Mouse (Mus musculus) intestine, embryonic 16.5 days (tissue): ENCODE results near the gene Ampd2. TPM values are rescaled to one million over a fixed set of nuclear protein-coding genes. Genes with fewer than 3 reads are reported as not detected.
A peak's percentile ranks its signal among the peaks of the same experiment; 100 is the strongest.

Experiments used
- ATAC-seq: fragments of 200-750 bp; cut with Nextera tagmentation; 2 replicates; pipeline ENCODE4 v1.8.0; 2017; ENCODE audit warnings: moderate TSS enrichment, moderate library complexity
- H3K27ac ChIP-seq: fragments of 300-500 bp; sonication (generic); 2 replicates; pipeline ENCODE4 v1.5.1; 2014; ENCODE audit warnings: mild to moderate bottlenecking, low read length
- H3K27me3 ChIP-seq: fragments of 300-500 bp; sonication (generic); replicated peaks from 2 replicates; pipeline ENCODE4 v1.6.1; 2014; ENCODE audit warnings: low read length, control low read depth, mixed read lengths; ENCODE audit not compliant: control insufficient read depth, insufficient read depth
- H3K36me3 ChIP-seq: fragments of 300-500 bp; sonication (generic); 2 replicates; pipeline ENCODE4 v1.6.1; 2014; ENCODE audit warnings: low read length, control low read depth; ENCODE audit not compliant: control insufficient read depth, insufficient read depth
- H3K4me1 ChIP-seq: fragments of 300-500 bp; sonication (generic); 2 replicates; pipeline ENCODE4 v1.6.1; 2014; ENCODE audit warnings: low read length, control low read depth, mixed read lengths; ENCODE audit not compliant: control insufficient read depth, insufficient read depth
- H3K4me2 ChIP-seq: fragments of 300-500 bp; sonication (generic); 2 replicates; pipeline ENCODE4 v1.6.1; 2014; ENCODE audit warnings: low read depth, low read length, control low read depth
- H3K4me3 ChIP-seq: fragments of 300-500 bp; sonication (generic); 2 replicates; pipeline ENCODE4 v1.5.1; 2014; ENCODE audit warnings: mild to moderate bottlenecking, low read length
- H3K9ac ChIP-seq: fragments of 300-500 bp; sonication (generic); 2 replicates; pipeline ENCODE4 v1.6.1; 2014; ENCODE audit warnings: low read depth, low read length
- H3K9me3 ChIP-seq: fragments of 300-500 bp; sonication (generic); 2 replicates; pipeline ENCODE4 v1.6.1; 2016; ENCODE audit warnings: low read length, control low read depth; ENCODE audit not compliant: control insufficient read depth
- WGBS: fragments of 180-500 bp; shearing (Covaris S2); extraction: QIAGEN DNeasy Blood & Tissue Kit; methylation state at CpG from one replicate; pipeline ENCODE4 v1.1.7; 2014; 5-methylcytosine and 5-hydroxymethylcytosine counted together
- polyA plus RNA-seq: library from polyadenylated mRNA; unstranded; fragments of >200 nt; fragmentation: Nextera tagmentation; extraction: Ambion mirVana; gene quantifications from 2 replicates; pipeline ENCODE4 v1.2.1, GENCODE M21; 2015

Ampd2 gene
- polyA plus RNA-seq, 1 experiment from 2014 or later, result 48.9 TPM

- Histone ChIP-seq H3K4me1 (peaks cover 8% of the 10 kb centered on the region; the same call in 1 of the 2 replicates), H3K4me2 (no peak overlapping the region), H3K4me3 (no peak overlapping the region), H3K27me3 (no peaks in the 10 kb centered on the region), H3K27ac (no peak overlapping the region), H3K36me3 (no peaks in the 10 kb centered on the region), H3K9me3 (0 out of 2 replicates have a peak, but pooled peaks cover 3% of the 10 kb centered on the region), H3K9ac (no peak overlapping the region)
- no peak for ATAC-seq
Observed at GRCm38 (mm10) chr3:108032113-108032512, 54.3 kb downstream of the Ampd2 start.

GRCm38 (mm10) chr3:108028641-108029365, 57.6 kb downstream of the Ampd2 start:
- H3K4me1 ChIP-seq, result peaks cover 8% of the 10 kb centered on the region; the same call in 1 of the 2 replicates
- H3K27ac ChIP-seq, result no peak overlapping the region
- ATAC-seq, result peak; percentile 4; the same call in 1 of the 2 replicates
- H3K4me2 ChIP-seq, result no peak overlapping the region
- WGBS, result 81% methylated on average over 4 of the region's 4 CpGs
- no peaks in the 10 kb centered on the region for H3K36me3 ChIP-seq
- no peak overlapping the region for H3K4me3 ChIP-seq
- H3K27me3 ChIP-seq, result no peaks in the 10 kb centered on the region
- H3K9me3 ChIP-seq, result no peaks in the 10 kb centered on the region
- H3K9ac ChIP-seq, result no peak overlapping the region

- Histone ChIP-seq H3K4me2 (no peak overlapping the region), H3K36me3 (no peaks in the 10 kb centered on the region), H3K27me3 (no peaks in the 10 kb centered on the region), H3K27ac (peak overlapping the region; percentile 75), H3K9me3 (no peaks in the 10 kb centered on the region), H3K4me1 (peaks cover 20% of the 10 kb centered on the region; the same call in 1 of the 2 replicates), H3K9ac (no peak overlapping the region), H3K4me3 (no peak overlapping the region)
- 74% methylated on average over 1 of the region's 1 CpGs for WGBS
- peak; percentile 50 for ATAC-seq
Observed at GRCm38 (mm10) chr3:108026597-108026996, 59.9 kb downstream of the Ampd2 start.

- H3K9ac ChIP-seq, result no peak overlapping the region
- no peak overlapping the region for H3K4me2 ChIP-seq
- peak; percentile 77 for ATAC-seq
- H3K4me1 ChIP-seq, result peaks cover 20% of the 10 kb centered on the region; the same call in 1 of the 2 replicates
- no peaks in the 10 kb centered on the region for H3K9me3 ChIP-seq
- no peaks in the 10 kb centered on the region for H3K36me3 ChIP-seq
- peak overlapping the region; percentile 81 for H3K27ac ChIP-seq
- no peak overlapping the region for H3K4me3 ChIP-seq
- H3K27me3 ChIP-seq, result no peaks in the 10 kb centered on the region
- 44% methylated on average over 5 of the region's 5 CpGs for WGBS
Observed at GRCm38 (mm10) chr3:108026049-108026448, 60.4 kb downstream of the Ampd2 start.

- Histone ChIP-seq H3K4me1 (peaks cover 20% of the 10 kb centered on the region; the same call in 1 of the 2 replicates), H3K9me3 (no peaks in the 10 kb centered on the region), H3K4me2 (no peak overlapping the region), H3K27me3 (no peaks in the 10 kb centered on the region), H3K27ac (peak overlapping the region; percentile 81), H3K9ac (peak overlapping the region; percentile 56), H3K4me3 (no peak overlapping the region), H3K36me3 (no peaks in the 10 kb centered on the region)
- ATAC-seq, result peak; percentile 68
- 39% methylated on average over 4 of the region's 4 CpGs for WGBS
Observed at GRCm38 (mm10) chr3:108025318-108025717, 61.1 kb downstream of the Ampd2 start.

Other genes with a start within 250 kb of the Ampd2 start
- 274 and 322 TPM in 2 replicates for gene Eps8l3, start 209.4 kb downstream of the Ampd2 start, polyA plus RNA-seq
- gene Gstm5, start 190.8 kb downstream of the Ampd2 start, polyA plus RNA-seq, result 168 and 171 TPM in 2 replicates
- 32.2 and 32.7 TPM in 2 replicates for gene Gstm7, start 154.8 kb downstream of the Ampd2 start, polyA plus RNA-seq
- 17.9 and 22.0 TPM in 2 replicates for gene Gstm6, start 142.9 kb downstream of the Ampd2 start, polyA plus RNA-seq
- gene Gstm3, start 117.4 kb downstream of the Ampd2 start, polyA plus RNA-seq, result 160 and 183 TPM in 2 replicates
- 207 and 212 TPM in 2 replicates for gene Gstm2, start 100.2 kb downstream of the Ampd2 start, polyA plus RNA-seq
- gene Gstm1, start 68.7 kb downstream of the Ampd2 start, polyA plus RNA-seq, result 327 and 376 TPM in 2 replicates
- 47.9 and 49.2 TPM in 2 replicates for gene Gstm4, start 41.8 kb downstream of the Ampd2 start, polyA plus RNA-seq
- gene Gnat2, start 6.1 kb upstream of the Ampd2 start, polyA plus RNA-seq, result 1.9 and 2.7 TPM in 2 replicates
- gene Gnai3, start 59.5 kb upstream of the Ampd2 start, polyA plus RNA-seq, result 168 and 170 TPM in 2 replicates
- 0.11 and 0.13 TPM in 2 replicates for gene Gpr61, start 68.2 kb upstream of the Ampd2 start, polyA plus RNA-seq
- gene Amigo1, start 99.7 kb upstream of the Ampd2 start, polyA plus RNA-seq, result 2.2 and 2.5 TPM in 2 replicates
- gene Cyb561d1, start 114.6 kb upstream of the Ampd2 start, polyA plus RNA-seq, result 4.2 and 4.7 TPM in 2 replicates
- gene Atxn7l2, start 124.3 kb upstream of the Ampd2 start, polyA plus RNA-seq, result 9.7 and 10.5 TPM in 2 replicates
- gene Sypl2, start 140.0 kb upstream of the Ampd2 start, polyA plus RNA-seq, result 0.24 and 0.28 TPM in 2 replicates
- gene Psma5, start 170.3 kb upstream of the Ampd2 start, polyA plus RNA-seq, result 249 and 278 TPM in 2 replicates
- gene Sort1, start 197.4 kb upstream of the Ampd2 start, polyA plus RNA-seq, result 3.7 and 4.3 TPM in 2 replicates